Mouse (Mus musculus) CH12.LX (cell line): ENCODE results near the gene Tmem119. TPM values are rescaled to one million over a fixed set of nuclear protein-coding genes. Genes with fewer than 3 reads are reported as not detected.

Experiments used
- DNase-seq: peaks from one replicate; pipeline ENCODE4 v3.0.0-alpha.2; 2013; ENCODE audit errors: extremely low read depth
- H3K27ac ChIP-seq: 2 replicates; pipeline ENCODE4 v1.5.1; 2012; ENCODE audit warnings: low read depth, mild to moderate bottlenecking, control low read depth, moderate library complexity; ENCODE audit not compliant: insufficient read depth
- H3K27me3 ChIP-seq: replicated peaks from 2 replicates; pipeline ENCODE3; 2012; ENCODE audit warnings: inconsistent platforms
- H3K36me3 ChIP-seq, 2 experiments: replicated peaks in 1 of 2; 2 replicates each; pipeline versions ENCODE3 to v1.6.1; 2012; ENCODE audit warnings: inconsistent platforms in 1 of 2, low read length in 1 of 2, mild to moderate bottlenecking in 1 of 2, mixed read lengths in 1 of 2, moderate library complexity in 1 of 2; ENCODE audit not compliant: control insufficient read depth in 1 of 2, insufficient read depth in 1 of 2
- H3K4me1 ChIP-seq, 2 experiments: 2 replicates each; pipeline ENCODE4 v1.6.1; 2012; ENCODE audit warnings: inconsistent platforms in 1 of 2, moderate library complexity in 1 of 2; ENCODE audit not compliant: insufficient read depth in 2 of 2, control insufficient read depth in 1 of 2
- H3K4me2 ChIP-seq: 2 replicates; pipeline ENCODE4 v1.6.1; 2012; ENCODE audit warnings: low read depth, mild to moderate bottlenecking, control low read depth; ENCODE audit not compliant: poor library complexity, insufficient read depth, severe bottlenecking
- H3K4me3 ChIP-seq, 3 experiments: fragments of 150-350 bp in 1 of 3; sonication (generic) in 1 of 3; replicated peaks in 1 of 3; 2 replicates each; pipeline versions ENCODE3 to v1.5.1; 2011 to 2012; ENCODE audit warnings: low read depth in 2 of 3, low read length in 2 of 3, mild to moderate bottlenecking in 2 of 3, moderate library complexity in 2 of 3, control low read depth in 1 of 3, improper control_type of control experiment in 1 of 3, inconsistent platforms in 1 of 3, mixed read lengths in 1 of 3; ENCODE audit not compliant: poor library complexity in 1 of 3
- H3K79me2 ChIP-seq: replicated peaks from 2 replicates; pipeline ENCODE4 v1.6.1; 2012; ENCODE audit warnings: mild to moderate bottlenecking, moderate library complexity; ENCODE audit not compliant: control insufficient read depth, poor library complexity, insufficient read depth, severe bottlenecking; ENCODE audit errors: extremely low read depth
- H3K9ac ChIP-seq: 2 replicates; pipeline ENCODE4 v1.6.1; 2012; ENCODE audit warnings: low read depth, mild to moderate bottlenecking, control low read depth, moderate library complexity; ENCODE audit not compliant: insufficient read depth
- H3K9me3 ChIP-seq: replicated peaks from 2 replicates; pipeline ENCODE3; 2012; ENCODE audit warnings: low read length, inconsistent platforms, mixed read lengths
- BHLHE40 ChIP-seq: IDR thresholded peaks from 2 replicates; pipeline ENCODE4 v1.6.1; 2011; ENCODE audit warnings: mild to moderate bottlenecking, low read depth, low read length, improper control_type of control experiment
- CHD2 ChIP-seq: IDR thresholded peaks from 2 replicates; pipeline ENCODE4 v1.6.1; 2011; ENCODE audit warnings: low read length, improper control_type of control experiment
- CTCF ChIP-seq, 2 experiments: IDR thresholded peaks in 1 of 2; conservative IDR thresholded peaks in 1 of 2; 2 replicates each; pipeline ENCODE4 v1.5.1; 2011 to 2012; ENCODE audit warnings: low read depth in 2 of 2, low read length in 2 of 2, improper control_type of control experiment in 1 of 2, inconsistent platforms in 1 of 2, mild to moderate bottlenecking in 1 of 2, moderate library complexity in 1 of 2
- E2F4 ChIP-seq: IDR thresholded peaks from 2 replicates; pipeline ENCODE4 v1.6.1; 2011; ENCODE audit warnings: low read depth, low read length, improper control_type of control experiment; ENCODE audit not compliant: insufficient replicate concordance
- EP300 ChIP-seq: IDR thresholded peaks from 2 replicates; pipeline ENCODE4 v1.6.1; 2011; ENCODE audit warnings: low read length, improper control_type of control experiment
- ETS1 ChIP-seq: conservative IDR thresholded peaks from 2 replicates; pipeline ENCODE4 v1.6.1; 2012; ENCODE audit warnings: low read depth, mild to moderate bottlenecking, inconsistent platforms, low read length, improper control_type of control experiment, moderate library complexity
- GABPA ChIP-seq: IDR thresholded peaks from 2 replicates; pipeline ENCODE4 v1.6.1; 2012; ENCODE audit warnings: low read depth, low read length, improper control_type of control experiment, inconsistent platforms; ENCODE audit not compliant: insufficient replicate concordance
- IRF4 ChIP-seq: IDR thresholded peaks from 2 replicates; pipeline ENCODE4 v1.6.1; 2014; ENCODE audit warnings: low read depth, mild to moderate bottlenecking, inconsistent platforms, low read length, improper control_type of control experiment
- JUND ChIP-seq: conservative IDR thresholded peaks from 2 replicates; pipeline ENCODE4 v1.6.1; 2011; ENCODE audit warnings: low read depth, low read length, improper control_type of control experiment
- MAFK ChIP-seq: IDR thresholded peaks from 2 replicates; pipeline ENCODE4 v1.6.1; 2011; ENCODE audit warnings: low read length, improper control_type of control experiment; ENCODE audit not compliant: insufficient replicate concordance
- MAX ChIP-seq: IDR thresholded peaks from 2 replicates; pipeline ENCODE4 v1.6.1; 2011; ENCODE audit warnings: low read length, improper control_type of control experiment
- MAZ ChIP-seq: IDR thresholded peaks from 2 replicates; pipeline ENCODE4 v1.6.1; 2012; ENCODE audit warnings: low read depth, mild to moderate bottlenecking, inconsistent platforms, low read length, improper control_type of control experiment, moderate library complexity
- MEF2A ChIP-seq: IDR thresholded peaks from 2 replicates; pipeline ENCODE4 v1.6.1; 2014; ENCODE audit warnings: low read depth, mild to moderate bottlenecking, inconsistent platforms, low read length, improper control_type of control experiment, borderline replicate concordance
- MXI1 ChIP-seq: IDR thresholded peaks from 2 replicates; pipeline ENCODE4 v1.6.1; 2011; ENCODE audit warnings: mild to moderate bottlenecking, low read depth, low read length, improper control_type of control experiment
- MYC ChIP-seq: IDR thresholded peaks from 2 replicates; pipeline ENCODE4 v1.6.1; 2011; ENCODE audit warnings: low read depth, mild to moderate bottlenecking, improper control_type of control experiment, low read length
- NELFE ChIP-seq: IDR thresholded peaks from 2 replicates; pipeline ENCODE4 v1.6.1; 2011; ENCODE audit warnings: low read depth, low read length, improper control_type of control experiment
- PAX5 ChIP-seq: IDR thresholded peaks from 2 replicates; pipeline ENCODE4 v1.6.1; 2012; ENCODE audit warnings: low read length, inconsistent platforms, mixed read lengths
- POLR2A ChIP-seq: IDR thresholded peaks from 2 replicates; pipeline ENCODE4 v1.6.1; 2011; ENCODE audit warnings: low read depth, mild to moderate bottlenecking, improper control_type of control experiment, low read length
- POLR2AphosphoS2 ChIP-seq: IDR thresholded peaks from 2 replicates; pipeline ENCODE4 v1.6.1; 2011; ENCODE audit warnings: low read depth, low read length, improper control_type of control experiment
- RAD21 ChIP-seq: IDR thresholded peaks from 2 replicates; pipeline ENCODE4 v1.6.1; 2011; ENCODE audit warnings: low read depth, mild to moderate bottlenecking, low read length, improper control_type of control experiment, moderate library complexity
- RCOR1 ChIP-seq: conservative IDR thresholded peaks from 2 replicates; pipeline ENCODE4 v1.6.1; 2012; ENCODE audit warnings: low read depth, mild to moderate bottlenecking, inconsistent platforms, low read length, improper control_type of control experiment
- SIN3A ChIP-seq: IDR thresholded peaks from 2 replicates; pipeline ENCODE4 v1.6.1; 2012; ENCODE audit warnings: low read length, improper control_type of control experiment, inconsistent platforms
- SMC3 ChIP-seq: IDR thresholded peaks from 2 replicates; pipeline ENCODE4 v1.6.1; 2011; ENCODE audit warnings: low read depth, low read length, improper control_type of control experiment
- TBP ChIP-seq: conservative IDR thresholded peaks from 2 replicates; pipeline ENCODE4 v1.6.1; 2011; ENCODE audit warnings: low read depth, low read length, improper control_type of control experiment
- TCF12 ChIP-seq: IDR thresholded peaks from 2 replicates; pipeline ENCODE4 v1.6.1; 2014; ENCODE audit warnings: low read depth, mild to moderate bottlenecking, inconsistent platforms, low read length, improper control_type of control experiment
- UBTF ChIP-seq: IDR thresholded peaks from 2 replicates; pipeline ENCODE4 v1.6.1; 2012; ENCODE audit warnings: low read depth, mild to moderate bottlenecking, inconsistent platforms, low read length, improper control_type of control experiment, moderate library complexity
- USF1 ChIP-seq: IDR thresholded peaks from 2 replicates; pipeline ENCODE4 v1.6.1; 2014; ENCODE audit warnings: low read depth, mild to moderate bottlenecking, inconsistent platforms, low read length, improper control_type of control experiment
- ZC3H11A ChIP-seq: IDR thresholded peaks from 2 replicates; pipeline ENCODE4 v1.6.1; 2012; ENCODE audit warnings: low read depth, mild to moderate bottlenecking, inconsistent platforms, low read length, improper control_type of control experiment
- dilution Hi-C: fragments of 300-500 bp; cut with MboI; formaldehyde crosslinking; loops from 2 replicates; pipeline ENCODE4 v1.14.3; 2020; ENCODE audit warnings: low sequenced_read_pairs; ENCODE audit not compliant: extremely low pct_unique_long_range_greater_than_20kb, extremely low pct_ligation_motif_present
- in situ Hi-C: fragments of 300-500 bp; cut with MboI; formaldehyde crosslinking; loops from 3 replicates; pipeline ENCODE4 v1.14.3; 2019; ENCODE audit warnings: low sequenced_read_pairs, low pct_ligation_motif_present, low pct_unique_long_range_greater_than_20kb, mixed read lengths
- polyA plus RNA-seq: library from polyadenylated mRNA; unstranded; fragments of >175 nt; gene quantifications from 2 replicates; pipeline ENCODE4 v1.2.1, GENCODE M21; 2012; ENCODE audit warnings: low read depth; ENCODE audit not compliant: insufficient read length
- total RNA-seq, 2 experiments: library from RNA; depleted of rRNA; stranded (reverse); fragments of 300-350 nt in 1 of 2; fragments of >200 nt in 1 of 2; gene quantifications; 2 replicates each; pipeline ENCODE4 v1.2.3; 2012 to 2014

Gene Tmem119
- total and polyA plus RNA-seq, 3 experiments, result 0.30 to 1.5 (median 1.0) TPM

DNA sequence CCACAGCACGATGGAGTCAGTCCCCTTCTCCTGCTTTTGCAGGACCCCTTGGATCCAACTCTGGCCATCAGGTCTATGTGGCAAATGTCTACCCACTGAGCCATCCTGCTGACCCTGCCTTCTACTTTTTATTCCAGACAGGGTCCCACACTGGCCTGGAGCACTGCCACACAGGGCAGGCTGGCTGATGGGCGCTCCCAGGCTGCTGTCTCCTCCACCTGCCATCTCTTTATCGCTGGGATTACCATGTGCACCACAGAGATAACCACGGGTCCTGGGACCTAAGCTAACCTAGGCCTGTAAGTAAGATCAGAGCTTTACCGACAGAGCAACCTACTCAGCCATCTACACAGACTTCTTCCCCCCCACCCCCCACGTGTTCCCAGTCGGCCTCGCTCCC, 46.3 kb upstream of the Tmem119 start:
- Histone ChIP-seq H3K4me2 (no peak overlapping the region), H3K27ac (no peak overlapping the region), H3K36me3 (peaks cover 63 to 94% of the 10 kb centered on the region in 2 experiments), H3K9ac (no peak overlapping the region), H3K9me3 (peaks cover 6% of the 10 kb centered on the region), H3K4me3 (no peak overlapping the region), H3K79me2 (no peaks in the 10 kb centered on the region), H3K4me1 (peaks cover 9 to 31% of the 10 kb centered on the region in 2 experiments), H3K27me3 (no peaks in the 10 kb centered on the region)
- dilution Hi-C loops, result no loop called here
- in situ Hi-C loops, result no loop called here
- TF ChIP-seq ETS1, result no peak
- no peak for TF ChIP-seq RAD21
- TF ChIP-seq PAX5, result no peak
- TF ChIP-seq SIN3A, result no peak
- no peak for TF ChIP-seq ZC3H11A
- no peak for TF ChIP-seq MEF2A
- TF ChIP-seq GABPA, result no peak
- TF ChIP-seq UBTF, result no peak
- no peak for TF ChIP-seq BHLHE40
- TF ChIP-seq POLR2AphosphoS2, result no peak
- TF ChIP-seq MAZ, result no peak
- TF ChIP-seq CTCF (conservative IDR thresholded peaks at IDR 0.05 in 1 of 2, IDR thresholded peaks at IDR 0.05 in 1 of 2; ENCODE audit: low read depth in 2 of 2, low read length in 2 of 2), result no peak
- TF ChIP-seq EP300, result no peak
- no peak for TF ChIP-seq POLR2A
- no peak for TF ChIP-seq NELFE
- TF ChIP-seq MXI1, result no peak
- TF ChIP-seq TCF12, result no peak
- TF ChIP-seq MYC, result no peak
- DNase-seq, result no peak

DNA sequence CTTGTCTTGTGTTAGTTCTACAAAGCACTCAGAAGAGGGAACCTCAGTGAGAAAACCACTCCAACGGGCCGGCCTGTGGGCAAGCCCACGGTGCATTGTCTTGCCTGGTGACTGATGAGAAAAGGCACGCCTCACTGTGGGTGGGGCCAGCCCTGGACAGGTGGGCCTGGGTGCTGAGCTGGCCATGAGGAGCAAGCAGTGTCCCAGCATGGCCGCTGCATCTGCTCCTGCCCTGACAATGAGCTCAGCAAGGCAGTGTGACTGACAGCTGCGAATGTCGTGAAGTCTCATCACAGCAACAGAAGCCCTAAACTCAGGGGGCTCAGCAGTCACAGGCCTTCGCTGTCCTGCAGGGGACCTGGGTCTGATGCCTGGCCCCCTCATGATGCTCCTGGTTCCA, 45.3 kb upstream of the Tmem119 start:
- Histone ChIP-seq H3K27me3 (no peaks in the 10 kb centered on the region), H3K4me1 (peaks cover 9 to 36% of the 10 kb centered on the region in 2 experiments), H3K36me3 (peaks cover 58 to 91% of the 10 kb centered on the region in 2 experiments), H3K9ac (no peak overlapping the region), H3K4me2 (no peak overlapping the region), H3K79me2 (no peaks in the 10 kb centered on the region), H3K9me3 (peaks cover 6% of the 10 kb centered on the region), H3K27ac (no peak overlapping the region), H3K4me3 (no peak overlapping the region)
- in situ Hi-C loops, result no loop called here
- DNase-seq, result no peak
- dilution Hi-C loops, result no loop called here
- TF ChIP-seq E2F4 (no peak), CHD2 (no peak), ETS1 (no peak), RAD21 (no peak), MXI1 (no peak), SIN3A (no peak), JUND (no peak), MYC (no peak), MAZ (no peak), TBP (no peak), RCOR1 (no peak), PAX5 (no peak), NELFE (no peak), IRF4 (no peak), USF1 (no peak), CTCF (conservative IDR thresholded peaks at IDR 0.05 in 1 of 2, IDR thresholded peaks at IDR 0.05 in 1 of 2; ENCODE audit: low read depth in 2 of 2, low read length in 2 of 2) (no peak), SMC3 (no peak), MAFK (no peak), EP300 (no peak), MAX (no peak)
